Mouse (Mus musculus) heart, embryonic 14.5 days (tissue): ENCODE measurements around the gene Mrpl30. TPM values are rescaled to one million over a fixed set of nuclear protein-coding genes. Genes with fewer than 3 reads are reported as not detected.

Experiments used
- ATAC-seq: fragments of 200-750 bp; cut with Nextera tagmentation; 2 replicates; pipeline ENCODE4 v1.8.0; 2017; ENCODE audit warnings: low read depth, moderate TSS enrichment; ENCODE audit not compliant: insufficient number of reproducible peaks, insufficient read depth, low FRiP score
- H3K27ac ChIP-seq, 2 experiments: fragments of 200-500 bp in 1 of 2; fragments of 300-500 bp in 1 of 2; sonication (generic) in 1 of 2; replicated peaks in 1 of 2; 2 replicates each; pipeline ENCODE4 v1.5.1; 2012 to 2014; ENCODE audit warnings: low read depth in 2 of 2, low read length in 2 of 2, control low read depth in 1 of 2, mild to moderate bottlenecking in 1 of 2, mixed read lengths in 1 of 2; ENCODE audit not compliant: control insufficient read depth in 1 of 2, insufficient read depth in 1 of 2
- H3K27me3 ChIP-seq: fragments of 300-500 bp; sonication (generic); 2 replicates; pipeline ENCODE4 v1.6.1; 2014; ENCODE audit warnings: mild to moderate bottlenecking, low read length, control low read depth; ENCODE audit not compliant: control insufficient read depth, insufficient read depth
- H3K36me3 ChIP-seq: fragments of 300-500 bp; sonication (generic); 2 replicates; pipeline ENCODE4 v1.6.1; 2014; ENCODE audit warnings: mild to moderate bottlenecking, control low read depth, low read length, mixed read lengths; ENCODE audit not compliant: control insufficient read depth, insufficient read depth
- H3K4me1 ChIP-seq, 2 experiments: fragments of 200-500 bp in 1 of 2; fragments of 300-500 bp in 1 of 2; sonication (generic) in 1 of 2; 2 replicates each; pipeline ENCODE4 v1.6.1; 2012 to 2014; ENCODE audit warnings: low read length in 2 of 2, control low read depth in 1 of 2, mixed read lengths in 1 of 2; ENCODE audit not compliant: control insufficient read depth in 2 of 2, insufficient read depth in 2 of 2
- H3K4me2 ChIP-seq: fragments of 300-500 bp; sonication (generic); 2 replicates; pipeline ENCODE4 v1.6.1; 2014; ENCODE audit warnings: mild to moderate bottlenecking, low read length
- H3K4me3 ChIP-seq, 2 experiments: fragments of 200-500 bp in 1 of 2; fragments of 300-500 bp in 1 of 2; sonication (generic) in 1 of 2; 2 replicates each; pipeline ENCODE4 v1.5.1; 2012 to 2014; ENCODE audit warnings: low read length in 2 of 2, mild to moderate bottlenecking in 2 of 2, control low read depth in 1 of 2, low read depth in 1 of 2, moderate library complexity in 1 of 2; ENCODE audit not compliant: control insufficient read depth in 1 of 2, insufficient read depth in 1 of 2
- H3K9ac ChIP-seq: fragments of 300-500 bp; sonication (generic); 2 replicates; pipeline ENCODE4 v1.6.1; 2014; ENCODE audit warnings: mild to moderate bottlenecking, low read length
- H3K9me3 ChIP-seq: fragments of 300-500 bp; sonication (generic); 2 replicates; pipeline ENCODE4 v1.6.1; 2016; ENCODE audit warnings: low read length, control low read depth; ENCODE audit not compliant: control insufficient read depth
- whole genome bisulfite sequencing: fragments of 180-500 bp; shearing (Covaris S2); extraction: QIAGEN DNeasy Blood & Tissue Kit; methylation state at CpG from one replicate; pipeline ENCODE4 v1.1.7; 2014; 5-methylcytosine and 5-hydroxymethylcytosine counted together
- polyA plus RNA-seq: library from polyadenylated mRNA; unstranded; fragments of >200 nt; fragmentation: Nextera tagmentation; extraction: Ambion mirVana; gene quantifications from 2 replicates; pipeline ENCODE4 v1.2.1, GENCODE M21; 2014

The Mrpl30 gene
- polyA plus RNA-seq, 1 experiment from 2014 or later: 331 TPM

GRCm38 (mm10) chr1:37877736-37878460 lies 12.4 kb upstream of the Mrpl30 start:
- H3K36me3 ChIP-seq: peaks cover 77% of the 10 kb centered on the region
- H3K4me1 ChIP-seq: peaks cover 0 to 3% of the 10 kb centered on the region in 2 experiments; a peak in 1 of 4 replicates
- WGBS: 87% methylated on average over 13 of the region's 13 CpGs

DNA sequence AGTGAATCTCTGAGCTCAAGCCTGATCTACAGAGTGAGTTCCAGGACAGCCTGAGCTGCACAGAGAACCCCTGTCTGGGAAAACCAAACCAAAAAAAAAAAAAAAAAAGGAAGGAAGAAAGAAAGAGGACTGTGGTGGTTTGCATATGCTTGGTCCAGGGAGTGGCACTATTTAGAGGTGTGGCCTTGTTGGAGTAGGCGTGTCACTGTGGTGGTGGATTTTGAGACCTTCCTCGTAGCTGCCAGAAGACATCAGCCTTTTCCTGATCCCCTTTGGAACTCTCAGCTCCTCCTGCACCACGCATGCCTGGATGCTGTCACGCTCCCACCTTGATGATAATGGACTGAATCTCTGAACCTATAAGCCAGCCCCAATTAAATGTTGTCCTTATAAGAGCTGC lies 6.9 kb upstream of the Mrpl30 start:
- no peak overlapping the region for H3K4me3 ChIP-seq
- H3K9me3 ChIP-seq: no peaks in the 10 kb centered on the region
- no peaks in the 10 kb centered on the region for H3K4me1 ChIP-seq
- peaks cover 62% of the 10 kb centered on the region for H3K36me3 ChIP-seq
- 88% methylated on average over 4 of the region's 4 CpGs for WGBS
- no peak overlapping the region for H3K4me2 ChIP-seq
- no peak for ATAC-seq
- no peak overlapping the region for H3K9ac ChIP-seq
- no peak overlapping the region for H3K27ac ChIP-seq
- no peaks in the 10 kb centered on the region for H3K27me3 ChIP-seq

More at GRCm38 (mm10) chr1:37877736-37878460, 12.4 kb upstream of the Mrpl30 start:
- no peak overlapping the region for H3K27ac ChIP-seq
- H3K9ac ChIP-seq: no peak overlapping the region
- peaks cover 3% of the 10 kb centered on the region; the same call in 1 of the 2 replicates for H3K9me3 ChIP-seq
- no peak overlapping the region for H3K4me3 ChIP-seq
- H3K4me2 ChIP-seq: no peak overlapping the region
- no peak for ATAC-seq
- no peaks in the 10 kb centered on the region for H3K27me3 ChIP-seq

- Histone ChIP-seq H3K4me3 (no peak overlapping the region), H3K27me3 (no peaks in the 10 kb centered on the region), H3K9me3 (no peaks in the 10 kb centered on the region), H3K36me3 (peaks cover 51% of the 10 kb centered on the region), H3K9ac (no peak overlapping the region), H3K4me1 (peaks cover 0 to 4% of the 10 kb centered on the region in 2 experiments; a peak in 2 of 4 replicates), H3K27ac (no peak overlapping the region), H3K4me2 (no peak overlapping the region)
- no peak for ATAC-seq
- WGBS: 66% methylated on average over 4 of the region's 4 CpGs
These were observed 5.8 kb upstream of the Mrpl30 start for GRCm38 (mm10) chr1:37884451-37884850.

DNA sequence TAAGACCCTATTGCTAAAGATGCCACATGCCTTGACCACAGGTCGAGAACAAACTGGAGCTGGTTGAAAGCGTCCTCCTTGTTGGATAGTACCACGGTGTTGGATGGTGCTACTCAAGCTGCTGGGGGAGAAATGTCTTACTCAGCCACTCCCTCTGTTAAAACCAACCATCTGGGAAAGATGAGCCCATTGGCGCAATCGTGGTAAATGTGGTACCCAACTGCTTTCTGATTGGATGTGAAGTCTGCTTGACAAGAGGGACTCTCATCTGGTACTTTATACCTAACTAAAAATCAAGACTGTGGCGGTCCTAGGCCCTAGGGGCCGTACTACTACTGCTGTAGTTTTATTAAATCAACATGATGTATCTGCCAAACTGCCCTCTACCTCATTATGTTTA lies 1.1 kb upstream of the Mrpl30 start:
- Histone ChIP-seq H3K27ac (no peak overlapping the region), H3K4me2 (peak overlapping the region; percentile 83), H3K4me3 (peak overlapping the region; percentile 63 to 94; a peak in 3 of 4 replicates), H3K36me3 (peaks cover 25% of the 10 kb centered on the region), H3K9ac (peak overlapping the region; percentile 78), H3K9me3 (no peaks in the 10 kb centered on the region), H3K27me3 (no peaks in the 10 kb centered on the region), H3K4me1 (peaks cover 0 to 19% of the 10 kb centered on the region in 2 experiments; a peak in 2 of 4 replicates)
- ATAC-seq: no peak
- WGBS: 79% methylated on average over 7 of the region's 7 CpGs

DNA sequence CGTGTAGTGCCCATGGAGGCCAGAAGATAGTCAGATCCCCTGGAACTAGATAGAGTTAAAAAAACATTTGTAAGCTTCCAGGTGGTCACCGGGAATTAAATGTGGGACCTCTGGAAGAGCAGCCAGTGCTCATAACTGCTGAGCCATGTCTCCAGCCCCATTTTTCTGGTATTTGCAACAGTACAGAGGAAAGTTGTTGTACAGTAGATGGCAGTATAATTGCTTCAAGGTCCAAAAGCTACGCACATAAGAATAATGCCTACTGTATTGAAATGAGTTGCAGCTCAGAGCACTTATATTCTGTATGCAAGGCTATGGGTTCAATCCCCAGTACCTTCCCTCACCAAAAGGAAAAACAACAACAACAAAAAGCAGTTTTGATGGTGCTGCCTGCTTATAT lies 1.1 kb downstream of the Mrpl30 start:
- Histone ChIP-seq H3K27ac (no peak overlapping the region), H3K4me3 (peak overlapping the region in 1 of 2 experiments; percentile 63; a peak in 2 of 4 replicates), H3K27me3 (no peaks in the 10 kb centered on the region), H3K4me1 (peaks cover 0 to 19% of the 10 kb centered on the region in 2 experiments; a peak in 2 of 4 replicates), H3K36me3 (peaks cover 37% of the 10 kb centered on the region), H3K4me2 (peak overlapping the region; percentile 83), H3K9me3 (no peaks in the 10 kb centered on the region), H3K9ac (no peak overlapping the region)
- 62% methylated on average over 3 of the region's 3 CpGs for WGBS
- no peak for ATAC-seq

- Histone ChIP-seq H3K4me1 (peaks cover 0 to 13% of the 10 kb centered on the region in 2 experiments; a peak in 2 of 4 replicates), H3K27me3 (no peaks in the 10 kb centered on the region), H3K9ac (no peak overlapping the region), H3K4me3 (no peak overlapping the region), H3K4me2 (no peak overlapping the region), H3K9me3 (no peaks in the 10 kb centered on the region), H3K27ac (no peak overlapping the region), H3K36me3 (peaks cover 64% of the 10 kb centered on the region)
- ATAC-seq: no peak
These were observed 4.3 kb downstream of the Mrpl30 start for GRCm38 (mm10) chr1:37894606-37895005.

- 67% methylated on average over 4 of the region's 4 CpGs for WGBS
- ATAC-seq: no peak
- Histone ChIP-seq H3K4me2 (no peak overlapping the region), H3K4me1 (peaks cover 2 to 11% of the 10 kb centered on the region in 2 experiments; a peak in 2 of 4 replicates), H3K36me3 (peaks cover 47% of the 10 kb centered on the region), H3K27me3 (no peaks in the 10 kb centered on the region), H3K27ac (peak overlapping the region; percentile 8 to 24; a peak in 2 of 4 replicates), H3K4me3 (no peak overlapping the region), H3K9me3 (no peaks in the 10 kb centered on the region), H3K9ac (no peak overlapping the region)
These were observed 9.5 kb downstream of the Mrpl30 start for GRCm38 (mm10) chr1:37899816-37900215.
